ENCODE assay signal across 15 mouse cellular contexts in the genomic region with DNA sequence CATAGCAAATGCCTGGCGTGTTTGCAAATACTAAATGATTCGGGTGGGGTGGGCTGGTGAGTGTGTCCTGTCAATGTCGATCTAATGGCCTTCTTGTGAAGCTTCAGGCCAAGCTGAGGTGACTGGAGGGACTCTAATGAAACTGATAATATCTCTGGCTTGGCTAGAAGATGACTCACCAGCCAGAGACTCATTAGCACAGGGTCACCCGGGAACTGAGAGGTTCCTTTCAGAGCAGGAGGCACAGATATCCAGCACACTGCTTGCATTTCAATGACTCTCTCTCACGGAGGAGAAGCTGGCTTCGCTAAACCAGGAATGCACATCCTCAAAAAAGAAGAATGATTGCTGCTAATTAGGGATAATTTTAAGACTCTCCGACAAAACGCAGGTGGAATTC.
DNase-seq lines count a peak whose midpoint lies in the region; ATAC-seq and TF ChIP-seq lines count a peak whose summit lies in the region.
"Had no signal": no experiment of that assay in that cellular context is flagged by ENCODE, and none has a peak within 500 bp of the region (broad histone marks: within the 10 kb centered on the region; RNA-seq: fewer than 3 reads in every experiment).

No protein-coding gene starts in this region.

- TF ChIP-seq CTCF in intestine, postnatal 0 days (IDR thresholded peaks at IDR 0.05; ENCODE audit: low read depth), result no peak

- no peaks in the 10 kb centered on the region for H3K27me3 ChIP-seq in hindbrain, embryonic 13.5 days
- no peaks in the 10 kb centered on the region for H3K27me3 ChIP-seq in hindbrain, embryonic 12.5 days
- no peaks in the 10 kb centered on the region for H3K27me3 ChIP-seq in midbrain, embryonic 15.5 days (replicated peaks)
- H3K27me3 ChIP-seq in midbrain, embryonic 10.5 days (ENCODE audit: low read depth, poor library complexity, severe bottlenecking), result no peaks in the 10 kb centered on the region
- H3K27me3 ChIP-seq in intestine, postnatal 0 days (replicated peaks; ENCODE audit: control insufficient read depth, insufficient read depth, low read length), result no peaks in the 10 kb centered on the region
- H3K27me3 ChIP-seq: stomach, embryonic 15.5 days had no signal

- peaks cover 10% of the 10 kb centered on the region; the same call in 1 of the 2 replicates for H3K4me1 ChIP-seq in hindbrain, embryonic 13.5 days (replicated peaks)
- H3K4me1 ChIP-seq in hindbrain, embryonic 12.5 days, result no peaks in the 10 kb centered on the region
- no peaks in the 10 kb centered on the region for H3K4me1 ChIP-seq in midbrain, embryonic 15.5 days
- H3K4me1 ChIP-seq in midbrain, embryonic 10.5 days, result no peaks in the 10 kb centered on the region
- no peaks in the 10 kb centered on the region for H3K4me1 ChIP-seq in intestine, postnatal 0 days (replicated peaks; ENCODE audit: control insufficient read depth, insufficient read depth, low read length)
- H3K4me1 ChIP-seq: stomach, embryonic 15.5 days had no signal

- no peak overlapping the region for H3K9ac ChIP-seq in hindbrain, embryonic 13.5 days
- H3K9ac ChIP-seq in hindbrain, embryonic 12.5 days, result no peak overlapping the region
- H3K9ac ChIP-seq in midbrain, embryonic 15.5 days, result no peak overlapping the region
- no peak overlapping the region for H3K9ac ChIP-seq in intestine, postnatal 0 days (ENCODE audit: low read depth, low read length)
- H3K9ac ChIP-seq: liver, postnatal 0 days; stomach, embryonic 15.5 days had no signal

- no peaks in the 10 kb centered on the region for H3K36me3 ChIP-seq in hindbrain, embryonic 13.5 days
- H3K36me3 ChIP-seq in hindbrain, embryonic 12.5 days, result no peaks in the 10 kb centered on the region
- no peaks in the 10 kb centered on the region for H3K36me3 ChIP-seq in midbrain, embryonic 15.5 days (replicated peaks)
- no peaks in the 10 kb centered on the region for H3K36me3 ChIP-seq in midbrain, embryonic 10.5 days
- no peaks in the 10 kb centered on the region for H3K36me3 ChIP-seq in intestine, postnatal 0 days (ENCODE audit: control insufficient read depth, insufficient read depth)
- H3K36me3 ChIP-seq: stomach, embryonic 15.5 days had no signal

- WGBS in hindbrain, embryonic 13.5 days, result 65% methylated on average over 8 of the region's 8 CpGs
- WGBS in hindbrain, embryonic 12.5 days, result 68% methylated on average over 8 of the region's 8 CpGs
- WGBS in midbrain, embryonic 15.5 days, result 53% methylated on average over 8 of the region's 8 CpGs
- 84% methylated on average over 8 of the region's 8 CpGs for WGBS in midbrain, embryonic 10.5 days
- WGBS in intestine, postnatal 0 days, result 59% methylated on average over 8 of the region's 8 CpGs

- no peak for DNase-seq in midbrain, embryonic 10.5 days (ENCODE audit: low spot score)
- DNase-seq in MN1 (ENCODE audit: low spot score), result peak; percentile 91
- peak; percentile 68 for DNase-seq in brain, adult 2 months (ENCODE audit: low read depth, low spot score)
- no peak for DNase-seq in kidney, adult 8-10 months
- DNase-seq: cerebellum, adult 9-11 months; heart, adult 18-20 months; kidney, postnatal 10 days; liver, postnatal 0 days; thymus, postnatal 25 days had no signal

- ATAC-seq in hindbrain, embryonic 13.5 days (ENCODE audit: low FRiP score), result peak; percentile 59; the same call in 1 of the 2 replicates
- no peak for ATAC-seq in hindbrain, embryonic 12.5 days (ENCODE audit: low FRiP score)
- peak; percentile 63; the same call in 1 of the 2 replicates for ATAC-seq in midbrain, embryonic 15.5 days (replicated peaks)
- ATAC-seq in intestine, postnatal 0 days, result no peak
- ATAC-seq: liver, postnatal 0 days had no signal

- no peaks in the 10 kb centered on the region for H3K9me3 ChIP-seq in hindbrain, embryonic 13.5 days
- H3K9me3 ChIP-seq in hindbrain, embryonic 12.5 days (replicated peaks), result no peaks in the 10 kb centered on the region
- H3K9me3 ChIP-seq in midbrain, embryonic 15.5 days, result no peaks in the 10 kb centered on the region
- no peaks in the 10 kb centered on the region for H3K9me3 ChIP-seq in midbrain, embryonic 10.5 days (replicated peaks)
- no peaks in the 10 kb centered on the region for H3K9me3 ChIP-seq in intestine, postnatal 0 days (ENCODE audit: control insufficient read depth)
- H3K9me3 ChIP-seq: stomach, embryonic 15.5 days had no signal

- no peak overlapping the region for H3K4me3 ChIP-seq in hindbrain, embryonic 13.5 days
- no peak overlapping the region for H3K4me3 ChIP-seq in hindbrain, embryonic 12.5 days
- no peak overlapping the region for H3K4me3 ChIP-seq in midbrain, embryonic 15.5 days
- no peak overlapping the region for H3K4me3 ChIP-seq in midbrain, embryonic 10.5 days
- no peak overlapping the region for H3K4me3 ChIP-seq in intestine, postnatal 0 days (ENCODE audit: low read depth, low read length)
- H3K4me3 ChIP-seq: stomach, embryonic 15.5 days had no signal

- no peak overlapping the region for H3K27ac ChIP-seq in hindbrain, embryonic 13.5 days
- H3K27ac ChIP-seq in hindbrain, embryonic 12.5 days, result no peak overlapping the region
- no peak overlapping the region for H3K27ac ChIP-seq in midbrain, embryonic 15.5 days
- H3K27ac ChIP-seq in midbrain, embryonic 10.5 days (replicated peaks), result no peak overlapping the region
- no peak overlapping the region for H3K27ac ChIP-seq in intestine, postnatal 0 days (ENCODE audit: low read depth, low read length)
- H3K27ac ChIP-seq: macrophage; stomach, embryonic 15.5 days had no signal

- H3K4me2 ChIP-seq in hindbrain, embryonic 13.5 days, result no peak overlapping the region
- no peak overlapping the region for H3K4me2 ChIP-seq in hindbrain, embryonic 12.5 days (replicated peaks)
- no peak overlapping the region for H3K4me2 ChIP-seq in midbrain, embryonic 15.5 days
- no peak overlapping the region for H3K4me2 ChIP-seq in intestine, postnatal 0 days (replicated peaks; ENCODE audit: low read depth)
- H3K4me2 ChIP-seq: stomach, embryonic 15.5 days had no signal

Comparison
In these comparisons a context has a peak if more than half of its experiments do, and no peak if none do; other contexts are left out.
1. ATAC-seq: peak in hindbrain, embryonic 13.5 days (single experiment) and midbrain, embryonic 15.5 days (single experiment); none in hindbrain, embryonic 12.5 days (single experiment) and intestine, postnatal 0 days (single experiment).
2. DNase-seq: peak in MN1 (single experiment) and brain, adult 2 months (single experiment); none in midbrain, embryonic 10.5 days (single experiment) and kidney, adult 8-10 months (0 of 2).